Mouse (Mus musculus) hindbrain, embryonic 10.5 days (tissue): Measurements from ENCODE around the gene Spaca7. TPM values are rescaled to one million over a fixed set of nuclear protein-coding genes. Genes with fewer than 3 reads are reported as not detected.
"Not testable (repeated sequence)": the region's sequence is repeated elsewhere in the genome, so short reads cannot be mapped to it uniquely, and the experiment has no call there.

Source experiments
- DNase-seq: peaks from one replicate; pipeline ENCODE4 v3.0.0-alpha.2; 2017; ENCODE audit warnings: low spot score
- H3K27ac ChIP-seq: fragments of 300-500 bp; sonication (generic); 2 replicates; pipeline ENCODE4 v1.5.1; 2016; ENCODE audit warnings: mild to moderate bottlenecking, moderate library complexity
- H3K27me3 ChIP-seq: fragments of 300-500 bp; sonication (generic); 2 replicates; pipeline ENCODE4 v1.6.1; 2016; ENCODE audit warnings: mild to moderate bottlenecking; ENCODE audit not compliant: poor library complexity, insufficient read depth, severe bottlenecking
- H3K36me3 ChIP-seq: fragments of 300-500 bp; sonication (generic); 2 replicates; pipeline ENCODE4 v1.6.1; 2016; ENCODE audit warnings: mild to moderate bottlenecking, moderate library complexity
- H3K4me1 ChIP-seq: fragments of 300-500 bp; sonication (generic); replicated peaks from 2 replicates; pipeline ENCODE4 v1.6.1; 2016; ENCODE audit warnings: mild to moderate bottlenecking
- H3K4me3 ChIP-seq: fragments of 300-500 bp; sonication (generic); 2 replicates; pipeline ENCODE4 v1.5.1; 2016; ENCODE audit warnings: mild to moderate bottlenecking, moderate library complexity
- H3K9me3 ChIP-seq: fragments of 300-500 bp; sonication (generic); 2 replicates; pipeline ENCODE4 v1.6.1; 2016; ENCODE audit warnings: mild to moderate bottlenecking, moderate library complexity
- WGBS: fragments of 180-500 bp; shearing (Covaris S2); methylation state at CpG from one replicate; pipeline ENCODE4 v1.1.7; 2016; 5-methylcytosine and 5-hydroxymethylcytosine counted together
- polyA plus RNA-seq: library from polyadenylated mRNA; unstranded; fragments of >200 nt; fragmentation: Nextera tagmentation; extraction: Ambion mirVana; gene quantifications from 2 replicates; pipeline ENCODE4 v1.2.1, GENCODE M21; 2016

Spaca7 gene
- polyA plus RNA-seq, 1 experiment from 2014 or later = not detected

DNA sequence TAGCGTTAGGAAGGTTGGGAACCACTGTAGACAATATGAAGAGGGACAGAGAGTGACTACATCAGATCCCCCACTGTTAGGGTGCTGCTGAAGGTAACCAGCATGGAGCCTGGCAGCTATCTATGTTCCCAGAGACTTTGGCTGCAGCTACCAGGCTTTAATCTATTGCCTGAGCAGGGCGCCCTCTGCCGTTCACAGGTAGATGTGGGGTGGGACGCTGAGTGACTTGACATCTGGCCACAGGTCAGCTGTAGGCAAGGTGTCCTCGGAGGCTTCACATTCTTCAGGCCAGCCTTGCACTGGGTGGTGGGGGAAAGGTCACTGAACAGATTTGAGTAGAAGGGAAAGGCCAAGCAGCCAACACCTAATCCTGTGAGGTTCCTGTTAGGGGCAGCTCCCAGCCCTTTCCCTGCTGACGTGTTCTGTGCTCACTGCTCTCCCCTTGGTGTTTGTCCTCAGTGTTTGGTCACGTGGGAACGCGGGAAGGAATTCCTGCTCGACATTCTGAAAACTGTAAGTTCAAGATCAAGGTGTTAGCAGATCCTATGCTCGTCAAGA lies 11.3 kb upstream of the Spaca7 start:
- Histone ChIP-seq H3K27me3 (peaks cover 81% of the 10 kb centered on the region), H3K36me3 (no peaks in the 10 kb centered on the region), H3K27ac (no peak overlapping the region), H3K9me3 (no peaks in the 10 kb centered on the region), H3K4me3 (no peak overlapping the region), H3K4me1 (peaks cover 11% of the 10 kb centered on the region)
- 17% methylated on average over 11 of the region's 11 CpGs for WGBS
- peak; percentile 82 for DNase-seq

DNA sequence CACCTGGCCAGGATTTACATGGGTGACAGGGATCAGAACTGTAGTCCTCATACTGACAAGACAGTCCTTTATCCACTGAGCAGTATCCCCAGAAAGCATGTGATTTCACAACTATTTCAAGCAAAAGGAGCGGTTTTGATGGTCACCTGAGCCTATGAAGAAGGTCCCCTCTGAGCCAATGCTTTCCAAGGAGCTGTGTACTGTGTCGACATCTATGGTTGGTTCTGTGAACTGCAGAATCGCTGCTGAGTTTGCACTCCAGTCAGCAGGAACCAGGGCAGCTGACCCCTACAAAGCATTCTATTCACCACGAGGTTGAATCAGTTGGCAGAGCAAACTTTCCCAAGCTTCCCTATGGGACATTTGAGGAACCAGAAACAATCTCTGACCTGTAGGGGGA lies 8.5 kb upstream of the Spaca7 start:
- H3K27me3 ChIP-seq = peaks cover 65% of the 10 kb centered on the region
- no peak overlapping the region for H3K4me3 ChIP-seq
- H3K9me3 ChIP-seq = no peaks in the 10 kb centered on the region
- H3K4me1 ChIP-seq = peaks cover 10% of the 10 kb centered on the region
- H3K27ac ChIP-seq = no peak overlapping the region
- WGBS = 4% methylated on average over 4 of the region's 4 CpGs
- DNase-seq = peak; percentile 58
- H3K36me3 ChIP-seq = no peaks in the 10 kb centered on the region

GRCm38 (mm10) chr8:12565488-12565887 lies 7.3 kb upstream of the Spaca7 start:
- WGBS = 69% methylated on average over 10 of the region's 10 CpGs
- Histone ChIP-seq H3K36me3 (no peaks in the 10 kb centered on the region), H3K4me3 (no peak overlapping the region), H3K4me1 (peaks cover 10% of the 10 kb centered on the region), H3K27me3 (peaks cover 57% of the 10 kb centered on the region), H3K9me3 (no peaks in the 10 kb centered on the region), H3K27ac (no peak overlapping the region)
- DNase-seq = no peak

DNA sequence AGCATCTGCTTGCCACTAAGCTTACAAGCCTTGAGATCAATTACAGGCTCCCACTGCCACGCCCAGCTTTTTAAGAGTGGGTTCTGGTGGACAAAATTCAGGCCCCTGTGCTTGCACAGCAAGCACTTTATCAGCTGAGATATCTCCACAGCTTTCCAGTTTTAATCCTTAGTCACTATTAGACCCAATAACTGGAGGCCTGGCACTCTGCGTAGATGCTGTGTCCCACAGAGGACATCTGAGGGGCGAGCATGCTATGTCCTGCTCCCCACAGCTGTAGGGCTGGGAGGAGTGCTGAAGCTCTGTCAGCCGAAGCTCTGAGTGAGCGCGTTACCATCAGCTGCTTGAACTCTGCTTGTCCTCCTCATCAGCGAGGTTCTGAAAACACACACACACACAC lies 6.3 kb upstream of the Spaca7 start:
- H3K36me3 ChIP-seq = no peaks in the 10 kb centered on the region
- DNase-seq = no peak
- H3K9me3 ChIP-seq = no peaks in the 10 kb centered on the region
- 57% methylated on average over 7 of the region's 7 CpGs for WGBS
- H3K4me1 ChIP-seq = peaks cover 9% of the 10 kb centered on the region
- no peak overlapping the region for H3K4me3 ChIP-seq
- H3K27ac ChIP-seq = no peak overlapping the region
- H3K27me3 ChIP-seq = peaks cover 49% of the 10 kb centered on the region

DNA sequence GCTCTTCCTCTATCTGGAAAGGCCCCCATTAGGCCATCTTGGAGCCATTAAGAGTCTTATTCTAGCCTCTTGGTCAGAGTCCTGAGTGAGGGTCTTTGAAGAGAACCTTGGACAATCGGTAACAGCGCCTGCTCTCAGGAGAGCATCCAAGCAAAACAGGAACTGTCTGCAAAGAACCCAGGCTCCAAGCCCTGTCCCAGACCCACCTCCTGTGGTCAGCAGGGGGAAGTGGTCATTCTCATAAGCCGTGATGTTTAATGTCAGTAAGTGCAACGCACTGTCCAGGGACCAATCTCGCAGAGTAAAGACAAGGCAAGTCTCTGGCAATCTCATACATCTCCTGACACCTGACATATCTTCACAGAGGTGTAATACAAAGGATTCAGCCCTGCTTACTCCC lies 3.2 kb downstream of the Spaca7 start:
- Histone ChIP-seq H3K36me3 (no peaks in the 10 kb centered on the region), H3K27me3 (peaks cover 3% of the 10 kb centered on the region; the same call in 1 of the 2 replicates), H3K4me1 (peaks cover 12% of the 10 kb centered on the region; the same call in 1 of the 2 replicates), H3K9me3 (no peaks in the 10 kb centered on the region), H3K27ac (peak overlapping the region; percentile 5; the same call in 1 of the 2 replicates), H3K4me3 (no peak overlapping the region)
- 71% methylated on average over 5 of the region's 5 CpGs for WGBS
- no peak for DNase-seq

GRCm38 (mm10) chr8:12576739-12577138 lies 3.9 kb downstream of the Spaca7 start:
- Histone ChIP-seq H3K4me3 (no peak overlapping the region), H3K4me1 (peaks cover 12% of the 10 kb centered on the region; the same call in 1 of the 2 replicates), H3K9me3 (no peaks in the 10 kb centered on the region), H3K27me3 (peaks cover 3% of the 10 kb centered on the region; the same call in 1 of the 2 replicates), H3K36me3 (no peaks in the 10 kb centered on the region), H3K27ac (no peak overlapping the region)
- WGBS = 70% methylated on average over 6 of the region's 6 CpGs
- DNase-seq = no peak

GRCm38 (mm10) chr8:12579339-12579999 lies 6.6 kb downstream of the Spaca7 start:
- not testable (repeated sequence) for H3K27me3 ChIP-seq, H3K27ac ChIP-seq, DNase-seq, H3K4me3 ChIP-seq, H3K9me3 ChIP-seq, H3K36me3 ChIP-seq
- WGBS = 75% methylated on average over 19 of the region's 19 CpGs
- H3K4me1 ChIP-seq = peaks cover 12% of the 10 kb centered on the region; the same call in 1 of the 2 replicates

DNA sequence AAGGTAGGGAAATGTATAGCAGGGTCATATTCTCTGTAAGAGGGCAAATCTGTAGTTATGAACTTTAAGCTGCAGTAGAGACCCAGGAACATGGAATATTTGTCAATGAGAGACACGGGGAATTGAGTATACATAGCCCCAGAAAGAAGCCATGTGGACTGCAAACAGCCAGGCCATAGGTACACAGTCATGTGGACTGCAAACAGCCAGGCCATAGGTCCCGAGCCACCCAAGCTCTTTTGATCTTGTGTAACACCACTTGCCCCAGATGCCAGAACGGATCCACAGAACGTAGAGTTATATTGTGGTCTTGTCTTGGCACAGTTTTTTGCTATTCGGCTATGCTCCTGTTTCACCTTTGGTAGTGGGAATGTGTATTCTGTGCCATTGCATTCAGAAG lies 11.0 kb downstream of the Spaca7 start:
- Histone ChIP-seq H3K4me1 (no peaks in the 10 kb centered on the region), H3K27me3 (no peaks in the 10 kb centered on the region), H3K36me3 (no peaks in the 10 kb centered on the region), H3K4me3 (no peak overlapping the region), H3K9me3 (no peaks in the 10 kb centered on the region), H3K27ac (no peak overlapping the region)
- 91% methylated on average over 5 of the region's 5 CpGs for WGBS
- no peak for DNase-seq

DNA sequence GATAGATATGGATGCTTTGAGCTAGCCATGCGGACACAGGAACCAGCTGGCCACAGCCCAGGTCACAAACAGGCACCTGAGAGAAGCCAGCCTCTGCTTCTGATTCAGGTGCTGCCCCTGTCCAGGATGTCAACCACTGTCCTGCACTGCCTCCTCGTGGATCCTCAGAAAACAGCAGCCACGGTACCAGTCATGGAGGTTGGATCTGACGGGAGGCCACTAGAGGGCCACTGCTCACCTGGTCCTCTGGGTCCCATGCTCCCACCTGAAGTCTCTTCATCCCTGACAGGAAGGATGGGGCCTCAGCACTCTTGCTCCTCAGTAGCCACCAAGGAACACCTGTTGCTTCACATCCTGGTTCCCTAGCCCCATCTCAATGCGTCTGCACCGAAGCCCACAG lies 34.4 kb downstream of the Spaca7 start:
- H3K27ac ChIP-seq = no peak overlapping the region
- 19% methylated on average over 6 of the region's 6 CpGs for WGBS
- no peaks in the 10 kb centered on the region for H3K9me3 ChIP-seq
- 0 out of 2 replicates have a peak, but pooled peaks cover 2% of the 10 kb centered on the region for H3K36me3 ChIP-seq
- DNase-seq = peak; percentile 84
- 0 out of 2 replicates have a peak, but pooled peaks cover 9% of the 10 kb centered on the region for H3K27me3 ChIP-seq
- H3K4me1 ChIP-seq = peaks cover 10% of the 10 kb centered on the region
- no peak overlapping the region for H3K4me3 ChIP-seq

DNA sequence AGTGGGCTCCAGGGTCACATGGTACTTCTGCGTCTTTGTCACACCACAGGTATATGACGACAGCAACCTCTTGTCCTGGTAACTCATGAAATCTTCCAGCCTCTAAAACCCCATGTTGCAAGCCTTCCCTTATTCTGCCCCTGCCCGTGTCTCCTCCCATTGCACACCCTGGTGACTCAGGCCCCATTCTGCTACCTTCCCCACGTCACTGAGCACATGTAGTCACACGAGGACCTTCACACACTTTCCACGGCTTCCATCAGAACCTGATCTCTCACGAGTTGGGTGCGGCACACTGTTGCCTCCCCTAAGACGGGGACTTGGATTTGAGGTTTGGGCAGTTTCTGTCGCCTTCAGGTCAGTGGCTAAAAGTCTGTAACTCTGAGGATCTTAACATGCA lies 36.0 kb downstream of the Spaca7 start:
- H3K4me3 ChIP-seq = no peak overlapping the region
- H3K27me3 ChIP-seq = 0 out of 2 replicates have a peak, but pooled peaks cover 8% of the 10 kb centered on the region
- H3K4me1 ChIP-seq = peaks cover 14% of the 10 kb centered on the region
- H3K9me3 ChIP-seq = no peaks in the 10 kb centered on the region
- 87% methylated on average over 10 of the region's 10 CpGs for WGBS
- no peak for DNase-seq
- H3K36me3 ChIP-seq = peaks cover 10% of the 10 kb centered on the region; the same call in 1 of the 2 replicates
- H3K27ac ChIP-seq = no peak overlapping the region

DNA sequence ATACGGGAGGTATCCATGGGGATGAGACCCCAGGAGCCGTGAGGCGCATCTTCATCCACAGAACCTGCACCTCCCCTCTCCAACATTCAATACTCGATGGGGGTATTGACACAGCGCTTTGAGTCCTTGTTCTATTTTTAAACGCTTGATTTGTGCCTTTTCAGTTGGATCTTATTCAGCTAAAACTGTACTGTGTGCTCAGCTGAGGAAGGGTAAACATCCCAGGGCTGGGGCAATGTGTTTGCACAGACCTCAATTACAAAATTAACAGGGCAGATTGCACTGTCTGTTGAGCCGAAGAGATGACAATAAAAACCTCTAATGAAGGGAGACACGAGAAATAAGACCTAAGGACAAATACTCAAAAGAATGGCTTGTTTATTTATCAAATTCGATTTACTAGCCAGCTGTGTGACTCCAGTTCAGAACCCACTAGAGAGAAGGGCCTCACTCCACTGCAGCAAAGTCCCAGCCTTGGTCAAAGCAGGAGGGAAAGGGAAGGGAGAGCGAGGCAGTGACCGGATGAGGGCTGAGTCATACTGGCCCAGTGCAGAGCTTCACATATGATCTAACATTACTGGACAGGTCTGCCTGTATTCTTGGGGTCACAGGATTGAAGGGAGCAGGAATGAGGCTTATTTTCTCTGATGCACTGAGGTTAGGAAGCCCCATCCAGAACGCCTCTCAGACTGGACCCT lies 37.1 kb downstream of the Spaca7 start:
- WGBS = 70% methylated on average over 12 of the region's 12 CpGs
- 0 out of 2 replicates have a peak overlapping the region, but pooled peaks have one; percentile 24 for H3K27ac ChIP-seq
- 0 out of 2 replicates have a peak, but pooled peaks cover 2% of the 10 kb centered on the region for H3K27me3 ChIP-seq
- peaks cover 14% of the 10 kb centered on the region for H3K4me1 ChIP-seq
- H3K4me3 ChIP-seq = no peak overlapping the region
- DNase-seq = no peak
- no peaks in the 10 kb centered on the region for H3K9me3 ChIP-seq
- peaks cover 16% of the 10 kb centered on the region for H3K36me3 ChIP-seq

GRCm38 (mm10) chr8:12613201-12613600 lies 40.4 kb downstream of the Spaca7 start:
- Histone ChIP-seq H3K4me1 (peaks cover 14% of the 10 kb centered on the region), H3K36me3 (peaks cover 46% of the 10 kb centered on the region), H3K27ac (no peak overlapping the region), H3K27me3 (no peaks in the 10 kb centered on the region), H3K4me3 (no peak overlapping the region), H3K9me3 (no peaks in the 10 kb centered on the region)
- no peak for DNase-seq
- 80% methylated on average over 7 of the region's 7 CpGs for WGBS

DNA sequence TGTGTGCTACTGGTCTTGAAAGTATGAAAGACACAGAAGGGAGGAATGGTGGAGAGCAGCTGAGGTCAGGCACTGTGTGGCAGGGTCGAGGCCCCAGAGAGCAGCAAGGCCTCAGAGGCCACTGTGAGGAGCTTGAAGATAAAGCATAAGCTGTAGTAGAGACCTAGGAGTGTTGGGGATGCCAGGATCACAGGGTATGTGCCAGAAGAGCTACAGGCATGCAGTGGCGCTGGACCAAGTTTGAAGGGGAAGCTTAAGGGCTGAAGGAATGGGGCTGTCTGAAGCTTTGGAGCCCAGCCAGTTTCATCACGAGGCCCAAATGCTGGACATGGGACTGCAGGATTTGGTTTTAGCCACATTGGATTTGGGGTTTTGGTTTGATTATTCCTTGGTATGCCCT lies 44.5 kb downstream of the Spaca7 start:
- H3K9me3 ChIP-seq, DNase-seq, H3K4me1 ChIP-seq, H3K27me3 ChIP-seq, H3K27ac ChIP-seq, H3K4me3 ChIP-seq: not testable (repeated sequence)
- H3K36me3 ChIP-seq = peaks cover 77% of the 10 kb centered on the region
- 92% methylated on average over 3 of the region's 3 CpGs for WGBS
